Comparison of ENCODE assay signal across 8 mouse cellular contexts in genomic region chr2:31246251-31246971, GRCm38 (mm10). TPM values are rescaled to one million over a fixed set of nuclear protein-coding genes. Genes with fewer than 3 reads are reported as not detected.
DNase-seq lines count a peak whose midpoint lies in the region; ATAC-seq and TF ChIP-seq lines count a peak whose summit lies in the region.

No protein-coding gene starts in this region.

- H3K27me3 ChIP-seq in spleen, adult 2 months (ENCODE audit: control insufficient read depth, insufficient read depth, low read length) = peaks cover 14% of the 10 kb centered on the region
- no peaks in the 10 kb centered on the region for H3K27me3 ChIP-seq in forebrain, embryonic 14.5 days (replicated peaks; ENCODE audit: control insufficient read depth, insufficient read depth, low read length)
- peaks cover 8% of the 10 kb centered on the region for H3K27me3 ChIP-seq in neural tube, embryonic 13.5 days

- H3K36me3 ChIP-seq in spleen, adult 2 months (ENCODE audit: control insufficient read depth, insufficient read depth, low read length) = no peaks in the 10 kb centered on the region
- H3K36me3 ChIP-seq in forebrain, embryonic 14.5 days (ENCODE audit: control insufficient read depth, insufficient read depth, low read length) = 0 out of 2 replicates have a peak, but pooled peaks cover 7% of the 10 kb centered on the region
- H3K36me3 ChIP-seq in neural tube, embryonic 13.5 days = peaks cover 16% of the 10 kb centered on the region; the same call in 1 of the 2 replicates

- peak overlapping the region; percentile 55; the same call in 1 of the 2 replicates for H3K4me3 ChIP-seq in spleen, adult 2 months (ENCODE audit: extremely low read depth, insufficient read depth, insufficient read length)
- peak overlapping the region; percentile 88 for H3K4me3 ChIP-seq in forebrain, embryonic 14.5 days (ENCODE audit: low read depth, low read length)
- H3K4me3 ChIP-seq in neural tube, embryonic 13.5 days = peak overlapping the region; percentile 97

- H3K4me2 ChIP-seq in forebrain, embryonic 14.5 days (ENCODE audit: low read length) = peak overlapping the region; percentile 84
- peak overlapping the region; percentile 89 for H3K4me2 ChIP-seq in neural tube, embryonic 13.5 days

- H3K27ac ChIP-seq in spleen, adult 2 months (ENCODE audit: insufficient read depth, low read length) = no peak overlapping the region
- peak overlapping the region; percentile 78 for H3K27ac ChIP-seq in forebrain, embryonic 14.5 days (ENCODE audit: low read depth, low read length)
- peak overlapping the region; percentile 91 for H3K27ac ChIP-seq in neural tube, embryonic 13.5 days (replicated peaks)

- no peaks in the 10 kb centered on the region for H3K9me3 ChIP-seq in forebrain, embryonic 14.5 days (replicated peaks; ENCODE audit: control insufficient read depth, low read length)
- H3K9me3 ChIP-seq in neural tube, embryonic 13.5 days = no peaks in the 10 kb centered on the region

- intact Hi-C loops in left cerebral cortex, postnatal 4 days (cut with DNase I) = loop anchor here (5.0 kb wide), 1 partner anchor 46 kb away; no protein-coding TSS in a partner anchor

- peaks cover 13% of the 10 kb centered on the region for H3K4me1 ChIP-seq in spleen, adult 2 months (ENCODE audit: control insufficient read depth, insufficient read depth, insufficient read length)
- H3K4me1 ChIP-seq in forebrain, embryonic 14.5 days (ENCODE audit: control insufficient read depth, insufficient read depth, low read length) = peaks cover 18% of the 10 kb centered on the region
- peaks cover 51% of the 10 kb centered on the region for H3K4me1 ChIP-seq in neural tube, embryonic 13.5 days (replicated peaks)

- TF ChIP-seq CTCF in spleen, adult 2 months (IDR thresholded peaks at IDR 0.05; ENCODE audit: extremely low read depth, insufficient read depth, insufficient read length, insufficient replicate concordance) = no peak

- H3K9ac ChIP-seq in forebrain, embryonic 14.5 days (ENCODE audit: low read length) = peak overlapping the region; percentile 96
- peak overlapping the region; percentile 99 for H3K9ac ChIP-seq in neural tube, embryonic 13.5 days

- DNase-seq in adrenal gland, postnatal 14 days = peak; percentile 45
- no peak for DNase-seq in adrenal gland, postnatal 4 days (ENCODE audit: low spot score in 2 of 2)
- DNase-seq in spleen, adult 2 months (ENCODE audit: low read depth in 1 of 2, low spot score in 2 of 2) = no peak
- no peak for DNase-seq in spleen, postnatal 10 days (ENCODE audit: low spot score in 2 of 2)
- DNase-seq in forebrain, embryonic 14.5 days (ENCODE audit: low spot score) = peak; percentile 56
- peak; percentile 68 for DNase-seq in left cerebral cortex, postnatal 4 days
- DNase-seq in natural killer cell, adult 2 months (ENCODE audit: low spot score in 2 of 2) = no peak

- peak; percentile 60 for ATAC-seq in forebrain, embryonic 14.5 days
- ATAC-seq in neural tube, embryonic 13.5 days (ENCODE audit: low read depth) = peak; percentile 57

- 3% methylated on average over 41 of the region's 41 CpGs for WGBS in spleen, adult 2 months
- 1% methylated on average over 40 of the region's 41 CpGs for WGBS in forebrain, embryonic 14.5 days
- 1% methylated on average over 38 of the region's 41 CpGs for WGBS in neural tube, embryonic 13.5 days

- TF ChIP-seq POLR2A in spleen, adult 2 months (IDR thresholded peaks at IDR 0.05; ENCODE audit: low read depth, low read length) = no peak

RNA-seq across cellular contexts. Expression of gene Ncs1, which starts 0.8 kb away (rescaled TPM):
- 3.4 and 4.2 TPM in 2 replicates for total RNA-seq in adrenal gland, postnatal 14 days (2021)
- 10 to 100 TPM in 1 of 2 experiments, 1 to 10 TPM in 1; 8.0 to 15.4 TPM for total RNA-seq in adrenal gland, postnatal 4 days (2021)
- polyA plus RNA-seq in spleen, adult 2 months (2012; rRNA removed) = 1.2 and 1.3 TPM in 2 replicates
- 95.2 and 109 TPM in 2 replicates for polyA plus RNA-seq in forebrain, embryonic 14.5 days (2014; fragmentation: Nextera tagmentation; extraction: Ambion mirVana)
- 100 to 1,000 TPM; 161 to 162 TPM for total RNA-seq in left cerebral cortex, postnatal 4 days (2021)
- polyA plus RNA-seq in neural tube, embryonic 13.5 days (2015; fragmentation: Nextera tagmentation; extraction: Ambion mirVana) = 137 and 153 TPM in 2 replicates

Comparison
In these comparisons a context has a peak if more than half of its experiments do, and no peak if none do; other contexts are left out.
1. DNase-seq: peak in adrenal gland, postnatal 14 days (single experiment), forebrain, embryonic 14.5 days (single experiment) and left cerebral cortex, postnatal 4 days (single experiment); none in adrenal gland, postnatal 4 days (0 of 2), spleen, adult 2 months (0 of 2), spleen, postnatal 10 days (0 of 2) and natural killer cell, adult 2 months (0 of 2).
2. RNA of gene Ncs1, which starts 0.8 kb away (total RNA-seq): 161 to 162 TPM in left cerebral cortex, postnatal 4 days; 8.0 to 15.4 TPM in adrenal gland, postnatal 4 days and 3.4 to 4.2 TPM in adrenal gland, postnatal 14 days; every median in the first group is over 4 times any median in the second.
3. Peak in every context shown above with its lines, with median percentiles within 50 percentile points of each other: H3K4me3 ChIP-seq.